Mouse (Mus musculus) myocyte (in vitro differentiated cells): Measurements from ENCODE around the gene Hist1h2bj.

Experiments used
- CEBPB ChIP-seq: IDR thresholded peaks from 2 replicates; pipeline ENCODE4 v1.6.1; 2011; ENCODE audit warnings: mild to moderate bottlenecking, moderate library complexity; ENCODE audit not compliant: poor library complexity, insufficient read depth, severe bottlenecking
- E2F4 ChIP-seq: IDR thresholded peaks from one replicate; pipeline ENCODE4 v1.6.1; 2011; ENCODE audit warnings: mild to moderate bottlenecking, control low read depth, moderate library complexity; ENCODE audit not compliant: insufficient read depth
- MAX ChIP-seq: IDR thresholded peaks from one replicate; pipeline ENCODE4 v1.6.1; 2011; ENCODE audit warnings: low read depth, mild to moderate bottlenecking, control low read depth
- MYOD1 ChIP-seq, 3 experiments: IDR thresholded peaks; one replicate each; pipeline ENCODE4 v1.6.1; 2011; ENCODE audit warnings: control low read depth in 2 of 3, low read depth in 2 of 3, mild to moderate bottlenecking in 2 of 3, moderate library complexity in 1 of 3; ENCODE audit not compliant: insufficient read length in 2 of 3, control insufficient read depth in 1 of 3
- MYOG ChIP-seq, 3 experiments: IDR thresholded peaks; one replicate each; pipeline ENCODE4 v1.6.1; 2011; ENCODE audit warnings: control low read depth in 2 of 3, low read depth in 2 of 3, mild to moderate bottlenecking in 2 of 3; ENCODE audit not compliant: insufficient read length in 2 of 3, control insufficient read depth in 1 of 3, insufficient read depth in 1 of 3
- POLR2A ChIP-seq: IDR thresholded peaks from one replicate; pipeline ENCODE4 v1.6.1; 2011; ENCODE audit warnings: low read depth, mild to moderate bottlenecking, control low read depth, moderate library complexity; ENCODE audit not compliant: insufficient read length
- POLR2AphosphoS2 ChIP-seq: IDR thresholded peaks from one replicate; pipeline ENCODE4 v1.6.1; 2011; ENCODE audit warnings: low read depth, control low read depth; ENCODE audit not compliant: insufficient read length
- REST ChIP-seq: IDR thresholded peaks from one replicate; pipeline ENCODE4 v1.6.1; 2011; ENCODE audit warnings: mild to moderate bottlenecking, control low read depth, moderate library complexity; ENCODE audit not compliant: insufficient read depth, insufficient read length
- SRF ChIP-seq: IDR thresholded peaks from one replicate; pipeline ENCODE4 v1.6.1; 2011; ENCODE audit warnings: low read depth; ENCODE audit not compliant: control insufficient read depth, insufficient read length
- TCF12 ChIP-seq: IDR thresholded peaks from one replicate; pipeline ENCODE4 v1.6.1; 2011; ENCODE audit warnings: mild to moderate bottlenecking, control low read depth; ENCODE audit not compliant: poor library complexity, insufficient read depth, severe bottlenecking
- TCF3 ChIP-seq: IDR thresholded peaks from one replicate; pipeline ENCODE4 v1.6.1; 2011; ENCODE audit warnings: low read depth, control low read depth; ENCODE audit not compliant: insufficient read length
- USF1 ChIP-seq: IDR thresholded peaks from one replicate; pipeline ENCODE4 v1.6.1; 2011; ENCODE audit warnings: low read depth, mild to moderate bottlenecking, control low read depth, moderate library complexity

- TF ChIP-seq USF1: no peak
- TF ChIP-seq MAX: no peak
- TF ChIP-seq POLR2A: no peak
- no peak for TF ChIP-seq MYOD1 (IDR thresholded peaks at IDR 0.05; ENCODE audit: control insufficient read depth in 1 of 3, insufficient read length in 2 of 3, low read depth in 2 of 3)
- no peak for TF ChIP-seq E2F4
- TF ChIP-seq TCF12: no peak
- TF ChIP-seq MYOG (IDR thresholded peaks at IDR 0.05; ENCODE audit: control insufficient read depth in 1 of 3, insufficient read depth in 1 of 3, insufficient read length in 2 of 3, low read depth in 2 of 3): no peak
- TF ChIP-seq TCF3: no peak
- no peak for TF ChIP-seq POLR2AphosphoS2
- no peak for TF ChIP-seq REST
- TF ChIP-seq CEBPB: no peak
- no peak for TF ChIP-seq SRF
Observed at GRCm38 (mm10) chr13:22041651-22042567, 1.1 kb upstream of the Hist1h2bj start.
